Mouse (Mus musculus): Measurements from ENCODE around the gene Aar2. TPM values are rescaled to one million over a fixed set of nuclear protein-coding genes. Genes with fewer than 3 reads are reported as not detected.

Aar2 gene
- total RNA-seq (2012; rRNA removed): 18.4 and 21.6 TPM in 2 replicates
- 23.1 and 23.8 TPM in 2 replicates for total RNA-seq (2014; rRNA removed)
- polyA plus RNA-seq (2012; ENCODE audit: insufficient read length, low read depth): 22.3 and 26.1 TPM in 2 replicates

DNA sequence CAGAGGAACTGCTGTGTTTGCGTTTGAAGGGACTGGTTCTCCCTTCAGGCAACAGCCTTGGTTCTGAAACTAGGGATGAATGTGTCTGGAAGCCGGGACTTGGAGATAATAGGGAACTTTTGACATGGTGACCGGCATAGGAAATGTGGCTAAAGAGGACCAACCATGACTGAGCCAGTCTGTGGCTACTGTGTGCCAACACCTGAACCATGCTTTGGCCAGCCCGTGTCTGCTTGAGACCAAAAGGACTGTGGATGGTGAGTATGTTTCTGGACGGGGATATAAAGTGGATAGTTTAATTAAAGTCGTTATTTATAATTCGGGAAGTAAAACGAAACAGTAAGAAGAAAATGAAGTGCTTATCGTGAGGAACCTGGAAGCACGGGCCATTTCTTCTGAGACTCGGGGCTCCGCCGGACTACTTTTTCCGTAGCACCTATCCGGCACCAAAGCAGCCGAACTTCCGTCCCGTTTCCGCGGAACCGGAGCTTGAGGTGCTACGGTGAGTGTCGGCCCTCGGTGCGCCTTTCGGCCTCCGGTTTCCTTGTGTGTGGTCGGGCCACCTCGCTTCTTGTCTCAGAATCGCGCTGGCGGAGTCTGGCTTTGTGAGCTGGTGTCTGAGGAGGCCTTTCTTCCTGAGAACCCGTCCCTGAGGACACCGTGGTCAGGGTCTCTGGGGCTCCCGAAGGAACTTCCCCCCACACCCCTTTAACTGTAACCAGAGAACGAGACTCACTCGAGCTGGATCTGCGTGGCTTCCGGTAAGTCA is at the start of gene Aar2:
Aar2 (plus strand) TSS at position 462 of the 769 bp plus-strand sequence.
- Histone ChIP-seq H3K27ac (ENCODE audit: insufficient read depth, low read depth) (peak within 1 kb of the TSS; percentile 55; the same call in 1 of the 2 replicates), H3K79me2 (replicated peaks; ENCODE audit: control insufficient read depth, extremely low read depth, insufficient read depth, poor library complexity, severe bottlenecking) (peaks cover 38% of the 10 kb centered on the region), H3K4me2 (ENCODE audit: insufficient read depth, low read depth, poor library complexity, severe bottlenecking) (peak within 1 kb of the TSS; percentile 97), H3K4me1 (ENCODE audit: control insufficient read depth in 1 of 2, insufficient read depth in 2 of 2) (peaks cover 0 to 19% of the 10 kb centered on the region in 2 experiments; a peak in 2 of 4 replicates), H3K27me3 (replicated peaks) (no peaks in the 10 kb centered on the region), H3K9ac (ENCODE audit: insufficient read depth, low read depth) (peak within 1 kb of the TSS; percentile 97), H3K4me3 (replicated peaks in 1 of 3; ENCODE audit: low read depth in 2 of 3, low read length in 2 of 3, poor library complexity in 1 of 3) (peak within 1 kb of the TSS; percentile 86 to 95 (median 91)), H3K36me3 (replicated peaks in 1 of 2; ENCODE audit: control insufficient read depth in 1 of 2, insufficient read depth in 1 of 2, low read length in 1 of 2) (peaks cover 17 to 32% of the 10 kb centered on the region in 2 experiments), H3K9me3 (replicated peaks; ENCODE audit: low read length) (no peaks in the 10 kb centered on the region)
- no peak for TF ChIP-seq PAX5 (IDR thresholded peaks at IDR 0.05; ENCODE audit: low read length)
- TF ChIP-seq MXI1 (IDR thresholded peaks at IDR 0.05; ENCODE audit: low read depth, low read length): no peak; the same call in 1 of the 2 replicates
- TF ChIP-seq MAX (IDR thresholded peaks at IDR 0.05; ENCODE audit: low read length): no peak
- TF ChIP-seq SMC3 (IDR thresholded peaks at IDR 0.05; ENCODE audit: low read depth, low read length): no peak
- TF ChIP-seq EP300 (IDR thresholded peaks at IDR 0.05; ENCODE audit: low read length): no peak
- TF ChIP-seq SIN3A (IDR thresholded peaks at IDR 0.05; ENCODE audit: low read length): no peak; the same call in 1 of the 2 replicates
- TF ChIP-seq RAD21 (IDR thresholded peaks at IDR 0.05; ENCODE audit: low read depth, low read length): no peak
- no peak for TF ChIP-seq ZC3H11A (IDR thresholded peaks at IDR 0.05; ENCODE audit: low read depth, low read length)
- TF ChIP-seq CHD1 (IDR thresholded peaks at IDR 0.05; ENCODE audit: low read depth, low read length): no peak
- no peak for TF ChIP-seq POLR2AphosphoS2 (IDR thresholded peaks at IDR 0.05; ENCODE audit: low read depth, low read length)
- no peak for TF ChIP-seq USF2 (conservative IDR thresholded peaks at IDR 0.05; ENCODE audit: low read depth, low read length)
- no peak for TF ChIP-seq BHLHE40 (IDR thresholded peaks at IDR 0.05; ENCODE audit: low read depth, low read length)
- no peak for TF ChIP-seq JUND (conservative IDR thresholded peaks at IDR 0.05; ENCODE audit: low read depth, low read length)
- no peak for TF ChIP-seq MYC (IDR thresholded peaks at IDR 0.05; ENCODE audit: low read depth, low read length)
- no peak for TF ChIP-seq USF1 (IDR thresholded peaks at IDR 0.05; ENCODE audit: low read depth, low read length)
- TF ChIP-seq MAFK (IDR thresholded peaks at IDR 0.05; ENCODE audit: insufficient replicate concordance, low read length): no peak
- no peak for TF ChIP-seq ETS1 (conservative IDR thresholded peaks at IDR 0.05; ENCODE audit: low read depth, low read length)
- TF ChIP-seq NELFE (IDR thresholded peaks at IDR 0.05; ENCODE audit: low read depth, low read length): peak; percentile 63
- no peak for TF ChIP-seq CTCF (conservative IDR thresholded peaks at IDR 0.05 in 1 of 2, IDR thresholded peaks at IDR 0.05 in 1 of 2; ENCODE audit: low read depth in 2 of 2, low read length in 2 of 2)
- no peak for TF ChIP-seq NRF1 (IDR thresholded peaks at IDR 0.05; ENCODE audit: low read depth, low read length)
- no peak for TF ChIP-seq JUN (IDR thresholded peaks at IDR 0.05; ENCODE audit: insufficient read depth, low read depth, low read length)
- no peak for TF ChIP-seq ZKSCAN1 (IDR thresholded peaks at IDR 0.05; ENCODE audit: borderline replicate concordance, low read depth, low read length)
- no peak for TF ChIP-seq RCOR1 (conservative IDR thresholded peaks at IDR 0.05; ENCODE audit: low read depth, low read length)
- no peak for TF ChIP-seq MAZ (IDR thresholded peaks at IDR 0.05; ENCODE audit: low read depth, low read length)
- TF ChIP-seq KAT2A (IDR thresholded peaks at IDR 0.05; ENCODE audit: insufficient replicate concordance, low read length): peak; percentile 84; the same call in 1 of the 2 replicates
- no peak for TF ChIP-seq E2F4 (IDR thresholded peaks at IDR 0.05; ENCODE audit: insufficient replicate concordance, low read depth, low read length)
- TF ChIP-seq GABPA (IDR thresholded peaks at IDR 0.05; ENCODE audit: insufficient replicate concordance, low read depth, low read length): no peak; the same call in 1 of the 2 replicates
- TF ChIP-seq POLR2A (IDR thresholded peaks at IDR 0.05; ENCODE audit: low read depth, low read length): peak; percentile 93
- peak; percentile 91 for TF ChIP-seq TBP (conservative IDR thresholded peaks at IDR 0.05; ENCODE audit: low read depth, low read length)
- TF ChIP-seq IRF4 (IDR thresholded peaks at IDR 0.05; ENCODE audit: low read depth, low read length): peak; percentile 63
- TF ChIP-seq ELF1 (IDR thresholded peaks at IDR 0.05; ENCODE audit: low read depth, low read length): peak; percentile 87
- peak; percentile 49; the same call in 1 of the 2 replicates for TF ChIP-seq MEF2A (IDR thresholded peaks at IDR 0.05; ENCODE audit: borderline replicate concordance, low read depth, low read length)
- TF ChIP-seq TCF12 (IDR thresholded peaks at IDR 0.05; ENCODE audit: low read depth, low read length): peak; percentile 90
- TF ChIP-seq CHD2 (IDR thresholded peaks at IDR 0.05; ENCODE audit: low read length): no peak
- no peak for TF ChIP-seq ZNF384 (IDR thresholded peaks at IDR 0.05; ENCODE audit: low read depth, low read length)
- peak; percentile 92 for TF ChIP-seq HCFC1 (IDR thresholded peaks at IDR 0.05; ENCODE audit: low read depth, low read length)
- no peak for TF ChIP-seq ZMIZ1 (IDR thresholded peaks at IDR 0.05; ENCODE audit: low read depth, low read length)
- TF ChIP-seq UBTF (IDR thresholded peaks at IDR 0.05; ENCODE audit: low read depth, low read length): no peak
- in situ Hi-C loops (cut with MboI; ENCODE audit: low pct_ligation_motif_present, low pct_unique_long_range_greater_than_20kb, low sequenced_read_pairs) (no loop called here), dilution Hi-C loops (cut with MboI; ENCODE audit: extremely low pct_ligation_motif_present, extremely low pct_unique_long_range_greater_than_20kb, low sequenced_read_pairs) (no loop called here)
- peak; percentile 78 for DNase-seq (ENCODE audit: extremely low read depth)
